Mouse (Mus musculus): ENCODE measurements around the gene Rnf157. TPM values are rescaled to one million over a fixed set of nuclear protein-coding genes. Genes with fewer than 3 reads are reported as not detected.
A peak's percentile ranks its signal among the peaks of the same experiment; 100 is the strongest.
"Not testable (repeated sequence)": the region's sequence is repeated elsewhere in the genome, so short reads cannot be mapped to it uniquely, and the experiment has no call there.

Rnf157 gene
- polyA plus RNA-seq, 1 experiment from 2014 or later, result 4.9 TPM

GRCm38 (mm10) chr11:116362015-116362414 lies 50.8 kb downstream of the Rnf157 start:
- no peaks in the 10 kb centered on the region for H3K4me1 ChIP-seq (replicated peaks; ENCODE audit: control insufficient read depth, insufficient read depth, low read length)
- no peaks in the 10 kb centered on the region for H3K27me3 ChIP-seq (replicated peaks; ENCODE audit: control insufficient read depth, insufficient read depth, low read length)
- WGBS, result 75% methylated on average over 11 of the region's 11 CpGs
- no peak for TF ChIP-seq CTCF (IDR thresholded peaks at IDR 0.05; ENCODE audit: low read depth)
- H3K27ac ChIP-seq (ENCODE audit: low read depth, low read length), result no peak overlapping the region
- no peak overlapping the region for H3K9ac ChIP-seq (ENCODE audit: low read depth, low read length)
- peaks cover 6% of the 10 kb centered on the region; the same call in 1 of the 2 replicates for H3K36me3 ChIP-seq (ENCODE audit: control insufficient read depth, insufficient read depth)
- ATAC-seq, result no peak
- H3K4me3 ChIP-seq (ENCODE audit: low read depth, low read length), result no peak overlapping the region
- H3K4me2 ChIP-seq (replicated peaks; ENCODE audit: low read depth), result no peak overlapping the region
- no peaks in the 10 kb centered on the region for H3K9me3 ChIP-seq (ENCODE audit: control insufficient read depth)

- not testable (repeated sequence) for H3K4me1 ChIP-seq (replicated peaks; ENCODE audit: control insufficient read depth, insufficient read depth, low read length); H3K4me2 ChIP-seq (replicated peaks; ENCODE audit: low read depth); H3K9me3 ChIP-seq (ENCODE audit: control insufficient read depth); H3K4me3 ChIP-seq (ENCODE audit: low read depth, low read length); ATAC-seq; H3K36me3 ChIP-seq (ENCODE audit: control insufficient read depth, insufficient read depth); H3K27me3 ChIP-seq (replicated peaks; ENCODE audit: control insufficient read depth, insufficient read depth, low read length); H3K27ac ChIP-seq (ENCODE audit: low read depth, low read length); H3K9ac ChIP-seq (ENCODE audit: low read depth, low read length)
- 96% methylated on average over 5 of the region's 5 CpGs for WGBS
Measured at GRCm38 (mm10) chr11:116360915-116361314, 51.9 kb downstream of the Rnf157 start.

GRCm38 (mm10) chr11:116359652-116360051 lies 53.2 kb downstream of the Rnf157 start:
- Histone ChIP-seq H3K4me2 (replicated peaks; ENCODE audit: low read depth) (no peak overlapping the region), H3K9me3 (ENCODE audit: control insufficient read depth) (no peaks in the 10 kb centered on the region), H3K4me3 (ENCODE audit: low read depth, low read length) (no peak overlapping the region), H3K4me1 (replicated peaks; ENCODE audit: control insufficient read depth, insufficient read depth, low read length) (no peaks in the 10 kb centered on the region), H3K36me3 (ENCODE audit: control insufficient read depth, insufficient read depth) (peaks cover 11% of the 10 kb centered on the region; the same call in 1 of the 2 replicates), H3K9ac (ENCODE audit: low read depth, low read length) (no peak overlapping the region), H3K27me3 (replicated peaks; ENCODE audit: control insufficient read depth, insufficient read depth, low read length) (no peaks in the 10 kb centered on the region), H3K27ac (ENCODE audit: low read depth, low read length) (no peak overlapping the region; the same call in 1 of the 2 replicates)
- no peak for TF ChIP-seq CTCF (IDR thresholded peaks at IDR 0.05; ENCODE audit: low read depth)
- WGBS, result 78% methylated on average over 12 of the region's 12 CpGs
- no peak for ATAC-seq

- Histone ChIP-seq H3K9ac (ENCODE audit: low read depth, low read length) (no peak overlapping the region), H3K9me3 (ENCODE audit: control insufficient read depth) (no peaks in the 10 kb centered on the region), H3K36me3 (ENCODE audit: control insufficient read depth, insufficient read depth) (peaks cover 11% of the 10 kb centered on the region; the same call in 1 of the 2 replicates), H3K27me3 (replicated peaks; ENCODE audit: control insufficient read depth, insufficient read depth, low read length) (no peaks in the 10 kb centered on the region), H3K4me3 (ENCODE audit: low read depth, low read length) (no peak overlapping the region), H3K27ac (ENCODE audit: low read depth, low read length) (no peak overlapping the region), H3K4me2 (replicated peaks; ENCODE audit: low read depth) (no peak overlapping the region), H3K4me1 (replicated peaks; ENCODE audit: control insufficient read depth, insufficient read depth, low read length) (no peaks in the 10 kb centered on the region)
- WGBS, result 60% methylated on average over 15 of the region's 15 CpGs
- ATAC-seq, result no peak
- no peak for TF ChIP-seq CTCF (IDR thresholded peaks at IDR 0.05; ENCODE audit: low read depth)
Measured at GRCm38 (mm10) chr11:116358926-116359637, 53.8 kb downstream of the Rnf157 start.

- WGBS, result 63% methylated on average over 17 of the region's 17 CpGs
- 0 out of 2 replicates have a peak, but pooled peaks have one; percentile 3 for TF ChIP-seq CTCF (IDR thresholded peaks at IDR 0.05; ENCODE audit: low read depth)
- Histone ChIP-seq H3K27me3 (replicated peaks; ENCODE audit: control insufficient read depth, insufficient read depth, low read length) (no peaks in the 10 kb centered on the region), H3K27ac (ENCODE audit: low read depth, low read length) (no peak overlapping the region), H3K4me3 (ENCODE audit: low read depth, low read length) (no peak overlapping the region), H3K9ac (ENCODE audit: low read depth, low read length) (no peak overlapping the region), H3K9me3 (ENCODE audit: control insufficient read depth) (no peaks in the 10 kb centered on the region), H3K4me2 (replicated peaks; ENCODE audit: low read depth) (no peak overlapping the region), H3K36me3 (ENCODE audit: control insufficient read depth, insufficient read depth) (peaks cover 11% of the 10 kb centered on the region; the same call in 1 of the 2 replicates), H3K4me1 (replicated peaks; ENCODE audit: control insufficient read depth, insufficient read depth, low read length) (0 out of 2 replicates have a peak, but pooled peaks cover 4% of the 10 kb centered on the region)
- 0 out of 2 replicates have a peak, but pooled peaks have one; percentile 23 for ATAC-seq
Measured at GRCm38 (mm10) chr11:116354521-116354920, 58.3 kb downstream of the Rnf157 start.

GRCm38 (mm10) chr11:116353535-116353934 lies 59.3 kb downstream of the Rnf157 start:
- 0 out of 2 replicates have a peak, but pooled peaks cover 4% of the 10 kb centered on the region for H3K4me1 ChIP-seq (replicated peaks; ENCODE audit: control insufficient read depth, insufficient read depth, low read length)
- no peak overlapping the region for H3K4me3 ChIP-seq (ENCODE audit: low read depth, low read length)
- H3K9ac ChIP-seq (ENCODE audit: low read depth, low read length), result no peak overlapping the region
- peak overlapping the region; percentile 57 for H3K27ac ChIP-seq (ENCODE audit: low read depth, low read length)
- no peak for TF ChIP-seq CTCF (IDR thresholded peaks at IDR 0.05; ENCODE audit: low read depth)
- H3K4me2 ChIP-seq (replicated peaks; ENCODE audit: low read depth), result no peak overlapping the region
- no peaks in the 10 kb centered on the region for H3K27me3 ChIP-seq (replicated peaks; ENCODE audit: control insufficient read depth, insufficient read depth, low read length)
- 64% methylated on average over 8 of the region's 8 CpGs for WGBS
- no peaks in the 10 kb centered on the region for H3K9me3 ChIP-seq (ENCODE audit: control insufficient read depth)
- ATAC-seq, result peak; percentile 35; the same call in 1 of the 2 replicates
- H3K36me3 ChIP-seq (ENCODE audit: control insufficient read depth, insufficient read depth), result peaks cover 7% of the 10 kb centered on the region; the same call in 1 of the 2 replicates
